Mouse (Mus musculus): Measurements from ENCODE around the gene 6430550D23Rik.
"Not testable (repeated sequence)": the region's sequence is repeated elsewhere in the genome, so short reads cannot be mapped to it uniquely, and the experiment has no call there.

6430550D23Rik gene

GRCm38 (mm10) chr2:155956134-155957059, 51.4 kb downstream of the 6430550D23Rik start, which contains the start of gene Cep250:
Gene Cep250 (plus strand): TSS chr2:155956458.
- DNase-seq (ENCODE audit: low read depth, low spot score), result peak; percentile 95

GRCm38 (mm10) chr2:155952006-155952405, 55.8 kb downstream of the 6430550D23Rik start:
- peak; percentile 76 for DNase-seq (ENCODE audit: low read depth, low spot score)

DNA sequence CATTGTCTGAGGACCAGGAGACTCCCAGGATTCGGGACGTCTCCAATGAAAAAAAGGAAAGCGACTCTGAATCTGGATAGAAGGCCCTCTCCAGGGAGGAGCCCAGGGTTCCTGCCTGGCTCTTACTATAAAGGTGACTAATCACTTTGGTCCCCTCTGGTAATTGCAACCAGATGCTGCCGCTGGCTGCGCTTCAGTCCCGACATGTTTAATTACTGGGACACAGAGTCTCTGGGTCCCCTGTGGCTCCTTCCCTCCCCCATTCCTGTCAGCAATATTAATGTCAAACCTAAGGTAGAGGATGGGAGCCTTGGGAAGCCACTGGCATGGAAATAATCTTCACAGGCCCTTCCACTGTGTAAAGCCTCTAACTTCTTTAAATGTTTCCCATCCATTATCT, 58.4 kb downstream of the 6430550D23Rik start:
- DNase-seq (ENCODE audit: low read depth, low spot score), result no peak

- DNase-seq (ENCODE audit: low read depth, low spot score), result no peak
These were observed 60.3 kb downstream of the 6430550D23Rik start for GRCm38 (mm10) chr2:155947390-155948002.

DNA sequence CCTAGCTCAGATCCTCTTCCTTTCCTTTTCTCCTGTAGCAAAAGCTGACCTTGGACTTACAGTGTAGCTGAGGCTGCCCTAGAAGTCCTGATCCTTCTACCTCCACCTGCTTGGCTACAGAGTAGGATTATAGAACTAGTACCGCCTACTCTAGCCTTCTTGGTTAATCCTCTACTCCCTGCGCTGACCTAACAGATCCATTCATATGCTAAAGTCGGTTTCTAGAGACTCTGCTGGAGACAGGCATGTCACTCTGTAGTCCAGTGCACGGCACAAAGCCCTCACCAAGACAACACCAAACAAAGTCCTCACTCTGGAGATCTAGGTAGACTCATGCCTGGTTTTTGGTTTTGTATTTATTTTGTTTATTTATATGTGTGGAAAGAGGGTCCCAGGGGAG, 61.3 kb downstream of the 6430550D23Rik start:
- DNase-seq (ENCODE audit: low read depth, low spot score), result peak; percentile 97

GRCm38 (mm10) chr2:155946069-155946468, 61.7 kb downstream of the 6430550D23Rik start:
- DNase-seq (ENCODE audit: low read depth, low spot score), result no peak

- DNase-seq (ENCODE audit: low read depth, low spot score), result no peak
These were observed 62.2 kb downstream of the 6430550D23Rik start for GRCm38 (mm10) chr2:155945580-155945979.

DNA sequence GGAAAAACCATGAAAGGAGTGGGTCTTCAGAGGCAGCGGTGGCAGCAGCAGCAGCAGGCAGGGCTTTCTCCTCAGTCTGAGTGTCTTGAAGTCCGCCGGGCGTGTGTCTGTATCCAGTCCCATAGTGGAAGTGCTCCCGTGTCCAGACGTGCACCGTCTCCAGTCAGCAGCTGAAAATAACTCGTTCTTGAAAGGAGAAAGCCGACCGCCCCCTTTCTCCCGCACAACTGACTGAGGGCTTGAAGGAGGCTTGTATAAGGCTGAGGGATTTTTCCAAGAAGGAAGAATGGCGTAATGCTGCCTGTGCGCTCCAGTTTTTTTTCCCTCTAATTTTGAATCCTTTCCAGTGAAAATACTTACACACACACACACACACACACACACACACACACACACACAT, 62.7 kb downstream of the 6430550D23Rik start, which contains the start of gene Gdf5:
TSS of gene Gdf5 (minus strand) at position 244 of the 400 bp plus-strand sequence.
- no peak for DNase-seq (ENCODE audit: low read depth, low spot score)

DNA sequence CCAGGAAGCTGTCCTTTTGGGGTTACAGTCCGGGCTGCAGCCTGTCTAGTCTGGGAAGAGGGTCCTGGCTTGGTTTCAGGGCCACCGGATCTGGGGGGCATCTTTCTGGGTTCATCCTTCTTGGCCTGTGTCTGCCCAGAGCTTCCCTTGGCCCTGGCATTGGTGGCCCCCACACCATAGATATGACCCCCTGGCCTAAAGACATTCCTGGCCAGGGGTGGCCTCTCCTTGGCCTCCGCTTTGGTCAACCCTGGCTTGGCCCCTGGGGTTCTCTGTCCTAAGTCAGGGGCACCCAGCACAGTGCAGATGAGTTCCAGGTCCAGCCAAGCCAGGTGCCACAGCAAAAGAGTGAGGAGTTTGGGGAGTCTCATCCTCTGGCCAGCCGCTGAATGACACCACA, 63.1 kb downstream of the 6430550D23Rik start:
- no peak for DNase-seq (ENCODE audit: low read depth, low spot score)

GRCm38 (mm10) chr2:155943463-155943862, 64.3 kb downstream of the 6430550D23Rik start:
- no peak for DNase-seq (ENCODE audit: low read depth, low spot score)

GRCm38 (mm10) chr2:155941697-155942442, 65.9 kb downstream of the 6430550D23Rik start:
- DNase-seq (ENCODE audit: low read depth, low spot score), result no peak

- no peak for DNase-seq (ENCODE audit: low read depth, low spot score)
These were observed 67.1 kb downstream of the 6430550D23Rik start, which contains the start of gene Gm15557 for GRCm38 (mm10) chr2:155940681-155941080. Gene Gm15557 (plus strand): TSS chr2:155940728.

- DNase-seq (ENCODE audit: low read depth, low spot score), result no peak
These were observed 67.8 kb downstream of the 6430550D23Rik start for GRCm38 (mm10) chr2:155939897-155940529.

GRCm38 (mm10) chr2:155929531-155930442, 78.0 kb downstream of the 6430550D23Rik start, which contains the start of gene Uqcc1:
Gene Uqcc1 (minus strand): TSS chr2:155930310.
- DNase-seq (ENCODE audit: low read depth, low spot score), result peak; percentile 99

- DNase-seq (ENCODE audit: low read depth, low spot score), result peak; percentile 58
These were observed 78.9 kb downstream of the 6430550D23Rik start for GRCm38 (mm10) chr2:155928711-155929345.

DNA sequence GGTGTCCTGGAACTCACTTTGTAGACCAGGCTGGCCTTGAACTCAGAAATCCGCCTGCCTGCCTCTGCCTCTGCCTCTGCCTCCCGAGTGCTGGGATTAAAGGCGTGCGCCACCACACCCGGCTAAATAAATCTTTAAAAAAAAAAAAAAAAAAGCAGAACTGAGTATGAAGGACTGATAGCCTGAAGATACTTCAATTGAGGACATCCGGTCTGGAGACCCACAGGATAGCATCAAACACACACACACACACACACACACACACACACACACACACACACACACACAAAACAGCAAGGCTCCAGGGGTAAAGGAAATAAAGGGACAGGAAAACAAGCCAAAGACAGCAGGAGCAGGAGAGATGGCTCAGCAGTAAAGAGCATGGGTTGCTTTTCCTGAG, 82.6 kb downstream of the 6430550D23Rik start:
- DNase-seq (ENCODE audit: low read depth, low spot score), result not testable (repeated sequence)
